Mouse (Mus musculus): Measurements from ENCODE around the gene Dagla. TPM values are rescaled to one million over a fixed set of nuclear protein-coding genes. Genes with fewer than 3 reads are reported as not detected.

Gene Dagla
- total and polyA plus RNA-seq, 3 experiments: 2.5 to 5.7 (median 3.3) TPM

DNA sequence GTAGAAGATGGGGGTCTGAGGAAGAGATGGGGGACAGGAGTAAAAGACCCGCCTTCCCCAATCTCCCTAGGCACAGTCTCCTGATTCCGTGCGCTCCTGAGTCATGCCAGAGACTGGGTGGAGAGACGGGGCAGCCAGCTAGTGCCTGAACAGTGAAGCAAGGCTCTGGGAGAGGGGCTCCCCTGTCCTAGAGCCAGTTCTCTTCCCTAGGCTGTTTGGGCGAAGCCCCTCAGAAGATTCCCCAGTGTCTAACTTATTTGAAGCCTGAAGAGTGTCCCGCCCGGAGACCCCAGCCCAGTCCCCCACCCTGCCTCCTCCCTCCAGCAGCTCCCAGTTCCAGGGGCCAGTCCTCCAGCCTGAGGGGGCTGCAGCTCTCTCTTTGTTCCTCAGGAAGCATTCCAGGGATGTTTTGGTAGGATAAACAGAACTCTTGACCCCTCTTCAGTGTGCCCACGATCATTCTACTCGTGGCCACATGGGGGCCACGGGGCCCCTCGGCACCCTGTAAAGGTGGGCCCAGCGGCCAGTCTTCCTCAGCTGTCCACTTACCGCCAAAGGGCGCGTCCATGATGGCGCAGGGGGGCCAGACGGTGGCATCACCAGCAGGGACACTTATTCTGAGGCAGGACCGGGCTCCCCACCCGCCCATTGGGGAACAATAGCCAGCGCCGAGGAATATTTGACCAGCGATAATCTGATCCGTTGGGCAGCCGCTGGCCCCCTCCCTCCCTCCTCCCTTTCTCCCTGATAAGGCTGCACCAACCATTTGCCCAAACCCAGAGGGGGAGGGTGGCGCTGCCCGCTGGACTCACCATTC lies 79.8 kb downstream of the Dagla start:
- DNase-seq: no peak
- intact Hi-C loops (cut with DNase I): no loop called here
- Histone ChIP-seq H3K9ac (ENCODE audit: low read depth, low read length) (no peak overlapping the region), H3K4me3 (no peak overlapping the region), H3K27ac (no peak overlapping the region), H3K4me1 (ENCODE audit: control insufficient read depth, insufficient read depth, low read length) (no peaks in the 10 kb centered on the region), H3K27me3 (ENCODE audit: control insufficient read depth, insufficient read depth, low read length) (0 out of 2 replicates have a peak, but pooled peaks cover 2% of the 10 kb centered on the region), H3K79me2 (replicated peaks; ENCODE audit: control insufficient read depth, insufficient read depth, low read length) (no peaks in the 10 kb centered on the region), H3K36me3 (ENCODE audit: control insufficient read depth, insufficient read depth, low read length) (no peaks in the 10 kb centered on the region)
- 24% methylated on average over 24 of the region's 26 CpGs for WGBS
- TF ChIP-seq POLR2A (IDR thresholded peaks at IDR 0.05; ENCODE audit: insufficient read depth, low read depth, low read length): no peak
- TF ChIP-seq EP300 (IDR thresholded peaks at IDR 0.05; ENCODE audit: insufficient read depth, low read depth, low read length): no peak
- TF ChIP-seq CTCF (IDR thresholded peaks at IDR 0.05): no peak

DNA sequence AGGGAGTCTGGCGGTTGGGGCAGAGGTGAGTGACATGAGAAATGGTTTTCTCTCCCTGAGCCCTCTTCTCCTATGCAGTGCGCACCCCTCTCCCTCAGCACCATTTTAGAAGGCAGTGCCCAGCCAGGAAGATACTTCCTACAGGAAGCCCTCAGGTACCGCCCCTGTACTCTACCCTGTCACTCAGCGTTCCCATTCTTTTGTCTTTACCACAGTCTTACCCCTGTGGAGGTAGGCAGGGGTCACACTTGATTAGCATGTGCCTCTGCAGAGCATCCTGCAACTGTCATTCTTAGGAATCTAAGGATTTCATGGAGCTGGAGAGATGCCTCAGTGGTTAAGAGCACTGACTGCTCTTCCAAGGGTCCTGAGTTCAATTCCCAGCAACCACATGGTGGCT lies 81.1 kb downstream of the Dagla start:
- H3K27ac ChIP-seq: no peak overlapping the region
- 73% methylated on average over 4 of the region's 4 CpGs for WGBS

DNA sequence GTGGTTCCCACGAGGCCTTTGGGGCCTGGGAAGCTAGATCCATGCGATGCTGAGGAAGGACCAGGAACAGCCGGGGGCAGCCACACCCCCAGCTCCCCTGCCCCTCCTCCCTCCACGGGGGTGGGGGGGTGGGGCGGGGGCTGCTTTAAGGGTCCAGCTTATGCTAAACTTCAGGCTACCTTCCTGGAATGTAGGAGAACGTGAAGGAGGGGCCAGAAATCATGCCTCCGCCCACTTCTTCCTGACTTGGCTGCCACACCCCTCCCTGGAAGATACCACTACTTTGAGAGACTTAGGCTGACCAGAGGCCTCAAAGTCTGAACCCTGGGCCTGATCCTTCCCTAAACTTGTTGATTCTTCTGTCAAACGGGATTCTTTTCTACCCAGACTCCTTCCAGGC lies 82.0 kb downstream of the Dagla start:
- H3K4me3 ChIP-seq: no peak overlapping the region
- H3K9ac ChIP-seq (ENCODE audit: low read depth, low read length): no peak overlapping the region
- 39% methylated on average over 8 of the region's 8 CpGs for WGBS
- intact Hi-C loops (cut with DNase I): no loop called here
- H3K79me2 ChIP-seq (replicated peaks; ENCODE audit: control insufficient read depth, insufficient read depth, low read length): no peaks in the 10 kb centered on the region
- no peak for TF ChIP-seq EP300 (IDR thresholded peaks at IDR 0.05; ENCODE audit: insufficient read depth, low read depth, low read length)
- TF ChIP-seq POLR2A (IDR thresholded peaks at IDR 0.05; ENCODE audit: insufficient read depth, low read depth, low read length): no peak
- TF ChIP-seq CTCF (IDR thresholded peaks at IDR 0.05): no peak
- no peaks in the 10 kb centered on the region for H3K36me3 ChIP-seq (ENCODE audit: control insufficient read depth, insufficient read depth, low read length)
- H3K27ac ChIP-seq: no peak overlapping the region
- 0 out of 2 replicates have a peak, but pooled peaks cover 2% of the 10 kb centered on the region for H3K27me3 ChIP-seq (ENCODE audit: control insufficient read depth, insufficient read depth, low read length)
- H3K4me1 ChIP-seq (ENCODE audit: control insufficient read depth, insufficient read depth, low read length): no peaks in the 10 kb centered on the region
- no peak for DNase-seq

More for the DNA sequence above, 81.1 kb downstream of the Dagla start:
- Histone ChIP-seq H3K4me3 (no peak overlapping the region), H3K4me1 (ENCODE audit: control insufficient read depth, insufficient read depth, low read length) (no peaks in the 10 kb centered on the region), H3K79me2 (replicated peaks; ENCODE audit: control insufficient read depth, insufficient read depth, low read length) (no peaks in the 10 kb centered on the region), H3K9ac (ENCODE audit: low read depth, low read length) (no peak overlapping the region), H3K27me3 (ENCODE audit: control insufficient read depth, insufficient read depth, low read length) (0 out of 2 replicates have a peak, but pooled peaks cover 2% of the 10 kb centered on the region), H3K36me3 (ENCODE audit: control insufficient read depth, insufficient read depth, low read length) (no peaks in the 10 kb centered on the region)
- intact Hi-C loops (cut with DNase I): no loop called here
- TF ChIP-seq CTCF (IDR thresholded peaks at IDR 0.05): no peak
- TF ChIP-seq POLR2A (IDR thresholded peaks at IDR 0.05; ENCODE audit: insufficient read depth, low read depth, low read length): no peak
- no peak for TF ChIP-seq EP300 (IDR thresholded peaks at IDR 0.05; ENCODE audit: insufficient read depth, low read depth, low read length)
- no peak for DNase-seq

DNA sequence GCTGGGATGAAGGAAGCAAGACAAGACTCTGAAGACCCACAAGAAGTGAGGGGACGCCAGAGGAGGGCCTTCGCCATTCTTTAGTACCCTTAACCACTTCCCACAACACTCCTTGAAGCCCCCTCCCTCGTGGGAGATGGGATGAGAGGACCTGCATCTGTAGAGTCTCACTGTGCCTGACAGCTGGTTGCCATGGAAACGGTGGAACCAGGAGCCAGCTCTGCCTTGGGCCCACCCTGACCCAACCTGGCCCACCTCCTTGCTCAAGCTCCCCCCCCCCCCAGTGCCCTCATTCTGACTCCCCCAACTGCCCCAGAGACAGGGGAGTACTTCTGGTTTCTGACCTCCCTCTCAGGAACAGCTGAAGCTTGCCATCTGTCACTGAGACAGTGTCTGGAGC lies 83.1 kb downstream of the Dagla start:
- intact Hi-C loops (cut with DNase I): no loop called here
- 0 out of 2 replicates have a peak, but pooled peaks cover 2% of the 10 kb centered on the region for H3K27me3 ChIP-seq (ENCODE audit: control insufficient read depth, insufficient read depth, low read length)
- no peak overlapping the region for H3K9ac ChIP-seq (ENCODE audit: low read depth, low read length)
- no peak for DNase-seq
- 46% methylated on average over 4 of the region's 4 CpGs for WGBS
- H3K27ac ChIP-seq: no peak overlapping the region
- H3K4me3 ChIP-seq: no peak overlapping the region
- H3K4me1 ChIP-seq (ENCODE audit: control insufficient read depth, insufficient read depth, low read length): no peaks in the 10 kb centered on the region
- TF ChIP-seq POLR2A (IDR thresholded peaks at IDR 0.05; ENCODE audit: insufficient read depth, low read depth, low read length) (no peak), CTCF (IDR thresholded peaks at IDR 0.05) (no peak)
- no peaks in the 10 kb centered on the region for H3K36me3 ChIP-seq (ENCODE audit: control insufficient read depth, insufficient read depth, low read length)
- no peaks in the 10 kb centered on the region for H3K79me2 ChIP-seq (replicated peaks; ENCODE audit: control insufficient read depth, insufficient read depth, low read length)

DNA sequence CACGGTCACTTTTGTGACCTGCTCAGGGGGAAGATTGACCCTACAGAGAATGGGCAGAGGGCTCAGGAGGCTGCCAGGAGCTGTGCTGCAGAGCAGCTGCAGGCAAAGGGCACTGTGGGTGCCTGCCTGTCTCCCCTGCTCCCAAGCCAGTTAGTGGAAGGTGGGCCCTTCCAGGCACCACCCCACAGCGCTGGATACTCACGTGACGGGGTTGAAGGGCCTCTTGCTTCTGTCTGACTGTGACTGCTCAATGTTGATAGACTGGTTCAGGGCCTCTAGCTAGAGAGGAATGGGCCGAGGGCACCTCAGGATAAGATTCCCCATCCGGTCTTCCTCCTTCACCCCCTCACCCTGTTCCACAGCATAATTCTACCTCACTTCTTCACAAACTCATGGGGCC lies 85.1 kb downstream of the Dagla start:
- 76% methylated on average over 6 of the region's 6 CpGs for WGBS
- Histone ChIP-seq H3K79me2 (replicated peaks; ENCODE audit: control insufficient read depth, insufficient read depth, low read length) (no peaks in the 10 kb centered on the region), H3K36me3 (ENCODE audit: control insufficient read depth, insufficient read depth, low read length) (no peaks in the 10 kb centered on the region), H3K27ac (no peak overlapping the region), H3K27me3 (ENCODE audit: control insufficient read depth, insufficient read depth, low read length) (no peaks in the 10 kb centered on the region), H3K4me1 (ENCODE audit: control insufficient read depth, insufficient read depth, low read length) (no peaks in the 10 kb centered on the region), H3K4me3 (no peak overlapping the region), H3K9ac (ENCODE audit: low read depth, low read length) (no peak overlapping the region)
- DNase-seq: no peak
- intact Hi-C loops (cut with DNase I): no loop called here
- no peak for TF ChIP-seq CTCF (IDR thresholded peaks at IDR 0.05)
- TF ChIP-seq POLR2A (IDR thresholded peaks at IDR 0.05; ENCODE audit: insufficient read depth, low read depth, low read length): no peak
- no peak for TF ChIP-seq EP300 (IDR thresholded peaks at IDR 0.05; ENCODE audit: insufficient read depth, low read depth, low read length)

DNA sequence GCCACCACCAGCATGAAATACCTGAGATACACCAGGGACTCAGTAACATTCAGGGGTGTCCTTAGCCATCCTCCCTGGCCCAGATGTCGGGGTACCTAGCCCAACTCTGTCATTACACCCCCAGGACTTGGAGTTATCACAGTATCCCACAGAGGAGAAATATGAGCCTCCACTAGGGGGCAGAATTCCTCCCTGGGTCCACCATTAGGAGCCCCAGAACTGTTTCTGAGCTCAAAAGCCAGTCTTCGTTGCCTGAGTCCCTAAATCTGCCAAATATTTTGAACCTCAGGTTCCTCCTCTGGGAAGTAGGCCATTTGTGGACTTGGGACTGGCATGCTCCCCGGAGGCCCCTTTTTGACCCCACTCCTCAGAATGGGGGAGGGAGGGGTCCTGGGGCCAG lies 85.6 kb downstream of the Dagla start:
- intact Hi-C loops (cut with DNase I): no loop called here
- DNase-seq: no peak
- TF ChIP-seq CTCF (IDR thresholded peaks at IDR 0.05) (peak; percentile 78), EP300 (IDR thresholded peaks at IDR 0.05; ENCODE audit: insufficient read depth, low read depth, low read length) (no peak), POLR2A (IDR thresholded peaks at IDR 0.05; ENCODE audit: insufficient read depth, low read depth, low read length) (no peak)

More for the DNA sequence above, 85.6 kb downstream of the Dagla start:
- no peaks in the 10 kb centered on the region for H3K36me3 ChIP-seq (ENCODE audit: control insufficient read depth, insufficient read depth, low read length)
- H3K4me1 ChIP-seq (ENCODE audit: control insufficient read depth, insufficient read depth, low read length): no peaks in the 10 kb centered on the region
- no peak overlapping the region for H3K27ac ChIP-seq
- WGBS: 46% methylated on average over 3 of the region's 3 CpGs
- no peaks in the 10 kb centered on the region for H3K27me3 ChIP-seq (ENCODE audit: control insufficient read depth, insufficient read depth, low read length)
- H3K4me3 ChIP-seq: no peak overlapping the region
- no peaks in the 10 kb centered on the region for H3K79me2 ChIP-seq (replicated peaks; ENCODE audit: control insufficient read depth, insufficient read depth, low read length)
- no peak overlapping the region for H3K9ac ChIP-seq (ENCODE audit: low read depth, low read length)

All from heart, adult 2 months (tissue).